15 mouse cellular contexts compared by ENCODE assay signal in the genomic region with DNA sequence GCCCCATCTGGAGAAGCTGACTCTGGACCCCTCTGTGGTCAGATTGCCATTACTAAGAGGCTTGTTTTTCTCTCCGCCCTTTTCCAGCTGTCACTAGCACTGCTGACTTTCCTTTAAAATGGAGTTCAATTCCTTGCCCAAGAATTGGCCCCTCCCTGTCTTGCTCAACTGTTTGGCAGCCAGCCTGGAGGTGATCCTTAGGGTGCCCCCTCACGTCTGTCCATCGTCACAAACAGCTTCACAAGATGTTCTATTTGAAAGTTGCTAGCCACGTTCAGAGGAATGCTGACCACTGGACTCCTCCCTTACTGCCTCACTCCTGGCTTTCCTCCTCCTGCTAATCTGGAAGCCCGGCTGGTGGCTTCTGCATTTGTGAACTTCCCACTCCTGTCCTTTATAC.
DNase-seq lines count a peak whose midpoint lies in the region; ATAC-seq and TF ChIP-seq lines count a peak whose summit lies in the region.
"Had no signal": no experiment of that assay in that cellular context is flagged by ENCODE, and none has a peak within 500 bp of the region (broad histone marks: within the 10 kb centered on the region; RNA-seq: fewer than 3 reads in every experiment).

No protein-coding gene starts in this region.

- no peak overlapping the region for H3K27ac ChIP-seq in heart, embryonic 10.5 days
- no peak overlapping the region for H3K27ac ChIP-seq in heart, adult 2 months
- peak overlapping the region; percentile 18; the same call in 1 of the 2 replicates for H3K27ac ChIP-seq in lung, embryonic 14.5 days (ENCODE audit: low read depth)
- no peak overlapping the region for H3K27ac ChIP-seq in forebrain, embryonic 14.5 days (ENCODE audit: low read depth, low read length)
- H3K27ac ChIP-seq: midbrain, embryonic 12.5 days; neural tube, embryonic 13.5 days had no signal

- no peak overlapping the region for H3K4me3 ChIP-seq in heart, embryonic 10.5 days
- no peak overlapping the region for H3K4me3 ChIP-seq in heart, adult 2 months
- no peak overlapping the region for H3K4me3 ChIP-seq in lung, embryonic 14.5 days (ENCODE audit: low read depth, low read length)
- H3K4me3 ChIP-seq in forebrain, embryonic 14.5 days (ENCODE audit: low read depth, low read length) = no peak overlapping the region
- H3K4me3 ChIP-seq: midbrain, embryonic 12.5 days; neural tube, embryonic 13.5 days had no signal

- H3K4me2 ChIP-seq in lung, embryonic 14.5 days = peak overlapping the region; percentile 31; the same call in 1 of the 2 replicates
- no peak overlapping the region for H3K4me2 ChIP-seq in forebrain, embryonic 14.5 days (ENCODE audit: low read length)
- H3K4me2 ChIP-seq: midbrain, embryonic 12.5 days; neural tube, embryonic 13.5 days had no signal

- peaks cover 6% of the 10 kb centered on the region; the same call in 1 of the 2 replicates for H3K4me1 ChIP-seq in heart, embryonic 10.5 days
- H3K4me1 ChIP-seq in heart, adult 2 months (ENCODE audit: control insufficient read depth, insufficient read depth, low read length) = peaks cover 2% of the 10 kb centered on the region; the same call in 1 of the 2 replicates
- H3K4me1 ChIP-seq in lung, embryonic 14.5 days (ENCODE audit: insufficient read depth) = no peaks in the 10 kb centered on the region
- H3K4me1 ChIP-seq in forebrain, embryonic 14.5 days (ENCODE audit: control insufficient read depth, insufficient read depth, low read length) = peaks cover 5% of the 10 kb centered on the region; the same call in 1 of the 2 replicates

- intact Hi-C loops in heart, adult 2 months (cut with DNase I) = loop anchor here (10.0 kb wide), 1 partner anchor 1845 kb away; no protein-coding TSS in a partner anchor

- no peak for TF ChIP-seq CTCF in heart, adult 2 months (IDR thresholded peaks at IDR 0.05)
- TF ChIP-seq CTCF in lung, embryonic 14.5 days (IDR thresholded peaks at IDR 0.05; ENCODE audit: low read depth) = no peak

- DNase-seq in heart, adult 11 months = peak; percentile 93
- no peak for DNase-seq in heart, embryonic 10.5 days (ENCODE audit: low spot score)
- DNase-seq in 3134 (ENCODE audit: extremely low read depth, insufficient read length, low spot score) = peak; percentile 14
- DNase-seq in heart, adult 2 months = peak; percentile 29 to 51
- DNase-seq in lung, embryonic 14.5 days = peak; percentile 59
- no peak for DNase-seq in left cerebral cortex, adult 8-10 months (ENCODE audit: low spot score in 2 of 2)
- no peak for DNase-seq in right cerebral cortex, adult 18-20 months
- no peak for DNase-seq in forebrain, embryonic 14.5 days (ENCODE audit: low spot score)
- DNase-seq: cerebellum, adult 9-11 months; liver; right cerebral cortex, postnatal 4 days; thymus, adult 18-20 months had no signal

- no peaks in the 10 kb centered on the region for H3K36me3 ChIP-seq in heart, embryonic 10.5 days
- no peaks in the 10 kb centered on the region for H3K36me3 ChIP-seq in heart, adult 2 months (ENCODE audit: control insufficient read depth, insufficient read depth, low read length)
- H3K36me3 ChIP-seq in lung, embryonic 14.5 days (ENCODE audit: insufficient read depth) = no peaks in the 10 kb centered on the region
- H3K36me3 ChIP-seq in forebrain, embryonic 14.5 days (ENCODE audit: control insufficient read depth, insufficient read depth, low read length) = no peaks in the 10 kb centered on the region
- H3K36me3 ChIP-seq: midbrain, embryonic 12.5 days; neural tube, embryonic 13.5 days had no signal

- no peaks in the 10 kb centered on the region for H3K27me3 ChIP-seq in heart, embryonic 10.5 days (ENCODE audit: insufficient read depth, poor library complexity, severe bottlenecking)
- no peaks in the 10 kb centered on the region for H3K27me3 ChIP-seq in heart, adult 2 months (ENCODE audit: control insufficient read depth, insufficient read depth, low read length)
- H3K27me3 ChIP-seq in lung, embryonic 14.5 days (ENCODE audit: insufficient read depth, low read length) = no peaks in the 10 kb centered on the region
- no peaks in the 10 kb centered on the region for H3K27me3 ChIP-seq in forebrain, embryonic 14.5 days (replicated peaks; ENCODE audit: control insufficient read depth, insufficient read depth, low read length)
- H3K27me3 ChIP-seq: midbrain, embryonic 12.5 days; neural tube, embryonic 13.5 days had no signal

- TF ChIP-seq EP300 in heart, adult 2 months (IDR thresholded peaks at IDR 0.05; ENCODE audit: insufficient read depth, low read depth, low read length) = no peak

- WGBS in heart, embryonic 10.5 days = 17% methylated on average over 5 of the region's 5 CpGs
- 11% methylated on average over 5 of the region's 5 CpGs for WGBS in heart, adult 2 months
- 16% methylated on average over 5 of the region's 5 CpGs for WGBS in lung, embryonic 14.5 days
- WGBS in forebrain, embryonic 14.5 days = 46% methylated on average over 5 of the region's 5 CpGs

- no peaks in the 10 kb centered on the region for H3K79me2 ChIP-seq in heart, adult 2 months (replicated peaks; ENCODE audit: control insufficient read depth, insufficient read depth, low read length)

- peak; percentile 47 for ATAC-seq in lung, embryonic 14.5 days (ENCODE audit: insufficient read depth)
- no peak for ATAC-seq in forebrain, embryonic 14.5 days
- ATAC-seq: hindbrain, embryonic 16.5 days had no signal

- TF ChIP-seq POLR2A in heart, adult 2 months (IDR thresholded peaks at IDR 0.05; ENCODE audit: insufficient read depth, low read depth, low read length) = no peak

- H3K9me3 ChIP-seq in heart, embryonic 10.5 days = 0 out of 2 replicates have a peak, but pooled peaks cover 3% of the 10 kb centered on the region
- H3K9me3 ChIP-seq in lung, embryonic 14.5 days (ENCODE audit: low read depth, low read length) = no peaks in the 10 kb centered on the region
- H3K9me3 ChIP-seq in forebrain, embryonic 14.5 days (replicated peaks; ENCODE audit: control insufficient read depth, low read length) = no peaks in the 10 kb centered on the region
- H3K9me3 ChIP-seq: midbrain, embryonic 12.5 days; neural tube, embryonic 13.5 days had no signal

- no peak overlapping the region for H3K9ac ChIP-seq in heart, adult 2 months (ENCODE audit: low read depth, low read length)
- no peak overlapping the region for H3K9ac ChIP-seq in lung, embryonic 14.5 days
- H3K9ac ChIP-seq in forebrain, embryonic 14.5 days (ENCODE audit: low read length) = no peak overlapping the region
- H3K9ac ChIP-seq: midbrain, embryonic 12.5 days; neural tube, embryonic 13.5 days had no signal

Comparison
In these comparisons a context has a peak if more than half of its experiments do, and no peak if none do; other contexts are left out.
1. DNase-seq: peak in heart, adult 11 months (single experiment), 3134 (single experiment), heart, adult 2 months (2 of 2) and lung, embryonic 14.5 days (single experiment); none in heart, embryonic 10.5 days (single experiment), left cerebral cortex, adult 8-10 months (0 of 2), right cerebral cortex, adult 18-20 months (single experiment) and forebrain, embryonic 14.5 days (single experiment).